Comparison of ENCODE assay signal across 28 mouse cellular contexts in genomic region chr6:49130328-49130727, GRCm38 (mm10). TPM values are rescaled to one million over a fixed set of nuclear protein-coding genes. Genes with fewer than 3 reads are reported as not detected.
DNase-seq lines count a peak whose midpoint lies in the region; ATAC-seq and TF ChIP-seq lines count a peak whose summit lies in the region.
"Had no signal": no experiment of that assay in that cellular context is flagged by ENCODE, and none has a peak within 500 bp of the region (broad histone marks: within the 10 kb centered on the region; RNA-seq: fewer than 3 reads in every experiment).

No protein-coding gene starts in this region.

- no peak for ATAC-seq in intestine, embryonic 14.5 days (replicated peaks; ENCODE audit: low FRiP score, low TSS enrichment, low read depth)
- no peak for ATAC-seq in intestine, embryonic 15.5 days
- no peak for ATAC-seq in stomach, postnatal 0 days (ENCODE audit: low FRiP score, low TSS enrichment)
- ATAC-seq in midbrain, embryonic 14.5 days (ENCODE audit: low FRiP score, low TSS enrichment), result no peak
- ATAC-seq: activated CD4-positive, CD25-positive, alpha-beta regulatory T cell, adult 4 months; forebrain, embryonic 14.5 days; forebrain, postnatal 0 days; hindbrain, postnatal 0 days; intestine, embryonic 16.5 days had no signal

- dilution Hi-C loops in CH12.LX (cut with MboI; ENCODE audit: extremely low pct_ligation_motif_present, extremely low pct_unique_long_range_greater_than_20kb, low sequenced_read_pairs), result no loop called here

- H3K36me3 ChIP-seq in intestine, embryonic 14.5 days (ENCODE audit: control insufficient read depth, insufficient read depth, low read length), result peaks cover 33% of the 10 kb centered on the region
- H3K36me3 ChIP-seq in intestine, embryonic 15.5 days, result no peaks in the 10 kb centered on the region; the same call in 1 of the 2 replicates
- H3K36me3 ChIP-seq in CH12.LX (replicated peaks in 1 of 2; ENCODE audit: control insufficient read depth in 1 of 2, insufficient read depth in 1 of 2, low read length in 1 of 2), result peaks cover 1 to 16% of the 10 kb centered on the region in 2 experiments
- no peaks in the 10 kb centered on the region; the same call in 1 of the 2 replicates for H3K36me3 ChIP-seq in stomach, postnatal 0 days (ENCODE audit: control insufficient read depth, insufficient read depth, low read length)
- no peaks in the 10 kb centered on the region for H3K36me3 ChIP-seq in midbrain, embryonic 14.5 days (ENCODE audit: control insufficient read depth, insufficient read depth, low read length)
- H3K36me3 ChIP-seq: heart, embryonic 15.5 days had no signal

- in situ Hi-C loops in CH12.LX (cut with MboI; ENCODE audit: low pct_ligation_motif_present, low pct_unique_long_range_greater_than_20kb, low sequenced_read_pairs), result loop anchor here (10.0 kb wide), 1 partner anchor 56 kb away; the partner anchor contains the start of gene Malsu1

- H3K4me1 ChIP-seq in intestine, embryonic 14.5 days (replicated peaks; ENCODE audit: control insufficient read depth, insufficient read depth, low read length), result peaks cover 5% of the 10 kb centered on the region; the same call in 1 of the 2 replicates
- peaks cover 6% of the 10 kb centered on the region; the same call in 1 of the 2 replicates for H3K4me1 ChIP-seq in intestine, embryonic 15.5 days (replicated peaks)
- peaks cover 10 to 70% of the 10 kb centered on the region in 2 experiments for H3K4me1 ChIP-seq in CH12.LX (ENCODE audit: control insufficient read depth in 1 of 2, insufficient read depth in 2 of 2)
- H3K4me1 ChIP-seq in stomach, postnatal 0 days (replicated peaks; ENCODE audit: control insufficient read depth, insufficient read depth), result no peaks in the 10 kb centered on the region
- H3K4me1 ChIP-seq in midbrain, embryonic 14.5 days (ENCODE audit: control insufficient read depth, insufficient read depth, low read length), result peaks cover 7% of the 10 kb centered on the region

- H3K79me2 ChIP-seq in CH12.LX (replicated peaks; ENCODE audit: control insufficient read depth, extremely low read depth, insufficient read depth, poor library complexity, severe bottlenecking), result no peaks in the 10 kb centered on the region

- H3K4me2 ChIP-seq in intestine, embryonic 14.5 days (ENCODE audit: low read length), result no peak overlapping the region
- no peak overlapping the region for H3K4me2 ChIP-seq in intestine, embryonic 15.5 days (replicated peaks)
- H3K4me2 ChIP-seq in CH12.LX (ENCODE audit: insufficient read depth, low read depth, poor library complexity, severe bottlenecking), result no peak overlapping the region
- H3K4me2 ChIP-seq in stomach, postnatal 0 days (replicated peaks; ENCODE audit: low read depth), result no peak overlapping the region
- no peak overlapping the region for H3K4me2 ChIP-seq in midbrain, embryonic 14.5 days (ENCODE audit: low read length)
- H3K4me2 ChIP-seq: heart, embryonic 12.5 days; heart, embryonic 15.5 days; hindbrain, embryonic 14.5 days had no signal

- no peak overlapping the region for H3K27ac ChIP-seq in intestine, embryonic 14.5 days (ENCODE audit: low read depth)
- no peak overlapping the region for H3K27ac ChIP-seq in intestine, embryonic 15.5 days
- no peak overlapping the region for H3K27ac ChIP-seq in CH12.LX (ENCODE audit: insufficient read depth, low read depth)
- H3K27ac ChIP-seq in stomach, postnatal 0 days (replicated peaks), result no peak overlapping the region
- no peak overlapping the region for H3K27ac ChIP-seq in midbrain, embryonic 14.5 days (replicated peaks; ENCODE audit: low read depth, low read length)
- H3K27ac ChIP-seq: forebrain, embryonic 10.5 days; gastrocnemius, adult 2 months; heart, embryonic 15.5 days; hindbrain, embryonic 14.5 days; hindbrain, postnatal 0 days had no signal

- no peaks in the 10 kb centered on the region for H3K27me3 ChIP-seq in intestine, embryonic 14.5 days (replicated peaks; ENCODE audit: control insufficient read depth, insufficient read depth, low read length)
- no peaks in the 10 kb centered on the region for H3K27me3 ChIP-seq in intestine, embryonic 15.5 days (replicated peaks)
- H3K27me3 ChIP-seq in CH12.LX (replicated peaks), result no peaks in the 10 kb centered on the region
- no peaks in the 10 kb centered on the region for H3K27me3 ChIP-seq in stomach, postnatal 0 days (ENCODE audit: control insufficient read depth, insufficient read depth, low read length)
- H3K27me3 ChIP-seq in midbrain, embryonic 14.5 days (ENCODE audit: control insufficient read depth, insufficient read depth, low read length), result no peaks in the 10 kb centered on the region
- H3K27me3 ChIP-seq: heart, embryonic 12.5 days; heart, embryonic 15.5 days had no signal

- no peak overlapping the region for H3K4me3 ChIP-seq in intestine, embryonic 14.5 days (ENCODE audit: low read depth, low read length)
- H3K4me3 ChIP-seq in intestine, embryonic 15.5 days (replicated peaks), result no peak overlapping the region
- no peak overlapping the region for H3K4me3 ChIP-seq in CH12.LX (replicated peaks in 1 of 3; ENCODE audit: low read depth in 2 of 3, low read length in 2 of 3, poor library complexity in 1 of 3)
- H3K4me3 ChIP-seq in stomach, postnatal 0 days (ENCODE audit: low read depth, low read length), result no peak overlapping the region
- no peak overlapping the region for H3K4me3 ChIP-seq in midbrain, embryonic 14.5 days (replicated peaks; ENCODE audit: low read depth, low read length)
- H3K4me3 ChIP-seq: forebrain, embryonic 10.5 days; gastrocnemius, adult 2 months; heart, embryonic 12.5 days; heart, embryonic 15.5 days had no signal

- no peak for TF ChIP-seq POLR2A in CH12.LX (IDR thresholded peaks at IDR 0.05; ENCODE audit: low read depth, low read length)

- no peak; the same call in 1 of the 2 replicates for TF ChIP-seq RAD21 in CH12.LX (IDR thresholded peaks at IDR 0.05; ENCODE audit: low read depth, low read length)

- no peaks in the 10 kb centered on the region for H3K9me3 ChIP-seq in intestine, embryonic 14.5 days (ENCODE audit: control insufficient read depth, low read length)
- H3K9me3 ChIP-seq in intestine, embryonic 15.5 days, result no peaks in the 10 kb centered on the region
- H3K9me3 ChIP-seq in CH12.LX (replicated peaks; ENCODE audit: low read length), result no peaks in the 10 kb centered on the region
- H3K9me3 ChIP-seq in stomach, postnatal 0 days (ENCODE audit: control insufficient read depth, low read length), result no peaks in the 10 kb centered on the region
- no peaks in the 10 kb centered on the region for H3K9me3 ChIP-seq in midbrain, embryonic 14.5 days (ENCODE audit: control insufficient read depth, low read length)
- H3K9me3 ChIP-seq: forebrain, embryonic 10.5 days; heart, embryonic 12.5 days; heart, embryonic 15.5 days had no signal

- no peak for TF ChIP-seq CTCF in CH12.LX (conservative IDR thresholded peaks at IDR 0.05 in 1 of 2, IDR thresholded peaks at IDR 0.05 in 1 of 2; ENCODE audit: low read depth in 2 of 2, low read length in 2 of 2)
- TF ChIP-seq CTCF in stomach, postnatal 0 days (IDR thresholded peaks at IDR 0.05; ENCODE audit: low read depth), result no peak

- H3K9ac ChIP-seq in intestine, embryonic 14.5 days (ENCODE audit: low read length), result no peak overlapping the region
- no peak overlapping the region for H3K9ac ChIP-seq in intestine, embryonic 15.5 days
- H3K9ac ChIP-seq in CH12.LX (ENCODE audit: insufficient read depth, low read depth), result no peak overlapping the region
- H3K9ac ChIP-seq in stomach, postnatal 0 days (ENCODE audit: low read length), result no peak overlapping the region
- no peak overlapping the region for H3K9ac ChIP-seq in midbrain, embryonic 14.5 days (replicated peaks; ENCODE audit: low read length)
- H3K9ac ChIP-seq: forebrain, postnatal 0 days; heart, embryonic 12.5 days; heart, embryonic 15.5 days; hindbrain, embryonic 14.5 days had no signal

- TF ChIP-seq EP300 in CH12.LX (IDR thresholded peaks at IDR 0.05; ENCODE audit: low read length), result peak; percentile 78
- no peak for TF ChIP-seq EP300 in stomach, postnatal 0 days (optimal IDR thresholded peaks at IDR 0.05)

- peak; percentile 25 for DNase-seq in adrenal gland, postnatal 14 days
- no peak for DNase-seq in adrenal gland, adult 8-10 months
- DNase-seq in intestine, embryonic 14.5 days (ENCODE audit: low spot score), result peak; percentile 9
- DNase-seq in CH12.LX (ENCODE audit: extremely low read depth), result peak; percentile 82
- peak; percentile 19 for DNase-seq in induced T-regulatory cell, adult 2 months (ENCODE audit: low read depth)
- DNase-seq in stomach, postnatal 0 days (ENCODE audit: low spot score), result no peak
- no peak for DNase-seq in midbrain, embryonic 14.5 days
- DNase-seq: B cell, adult 2 months; cerebellum, adult 11-12 months; cerebellum, adult 9-10 months; cerebellum, postnatal 14 days; forebrain, postnatal 0 days; gastrocnemius, adult 2 months; gastrocnemius, postnatal 14 days; heart, adult 18-20 months; heart, postnatal 10 days; heart, postnatal 4 days; kidney, adult 18-20 months; kidney, adult 9 months had no signal

TF ChIP-seq in CH12.LX, 34 proteins besides CTCF, POLR2A, EP300 and RAD21 (continues in another document):
- TF ChIP-seq ETS1 (conservative IDR thresholded peaks at IDR 0.05; ENCODE audit: low read depth, low read length) (peak; percentile 59; the same call in 1 of the 2 replicates), MAFK (IDR thresholded peaks at IDR 0.05; ENCODE audit: insufficient replicate concordance, low read length) (no peak), NRF1 (IDR thresholded peaks at IDR 0.05; ENCODE audit: low read depth, low read length) (no peak), USF1 (IDR thresholded peaks at IDR 0.05; ENCODE audit: low read depth, low read length) (no peak), RCOR1 (conservative IDR thresholded peaks at IDR 0.05; ENCODE audit: low read depth, low read length) (no peak; the same call in 1 of the 2 replicates), SMC3 (IDR thresholded peaks at IDR 0.05; ENCODE audit: low read depth, low read length) (no peak), ZC3H11A (IDR thresholded peaks at IDR 0.05; ENCODE audit: low read depth, low read length) (no peak), ZMIZ1 (IDR thresholded peaks at IDR 0.05; ENCODE audit: low read depth, low read length) (no peak), MXI1 (IDR thresholded peaks at IDR 0.05; ENCODE audit: low read depth, low read length) (no peak; the same call in 1 of the 2 replicates), HCFC1 (IDR thresholded peaks at IDR 0.05; ENCODE audit: low read depth, low read length) (no peak), MAZ (IDR thresholded peaks at IDR 0.05; ENCODE audit: low read depth, low read length) (no peak)

RNA-seq across cellular contexts. Expression of gene Malsu1, which starts 56.7 kb away (rescaled TPM):
- 42.7 and 45.8 TPM in 2 replicates for total RNA-seq in adrenal gland, postnatal 14 days (2021)
- 10 to 100 TPM; 34.6 to 53.2 (median 41.2) TPM for total RNA-seq in adrenal gland, adult 8-10 months (2022)
- polyA plus RNA-seq in intestine, embryonic 14.5 days (2014; fragmentation: Nextera tagmentation; extraction: Ambion mirVana), result 74.9 and 82.9 TPM in 2 replicates
- 66.9 and 78.7 TPM in 2 replicates for polyA plus RNA-seq in intestine, embryonic 15.5 days (2015; fragmentation: Nextera tagmentation; extraction: Ambion mirVana)
- 35.4 and 39.0 TPM in 2 replicates for total RNA-seq in CH12.LX (2012; rRNA removed)
- 57.1 and 59.6 TPM in 2 replicates for total RNA-seq in CH12.LX (2014; rRNA removed)
- 73.5 and 78.7 TPM in 2 replicates for polyA plus RNA-seq in CH12.LX (2012; ENCODE audit: insufficient read length, low read depth)
- polyA plus RNA-seq in stomach, postnatal 0 days (2015; fragmentation: Nextera tagmentation; extraction: Ambion mirVana), result 76.6 and 87.6 TPM in 2 replicates
- 62.7 and 78.8 TPM in 2 replicates for polyA plus RNA-seq in midbrain, embryonic 14.5 days (2014; fragmentation: Nextera tagmentation; extraction: Ambion mirVana)

Comparison
In these comparisons a context has a peak if more than half of its experiments do, and no peak if none do; other contexts are left out.
1. DNase-seq: peak in adrenal gland, postnatal 14 days (single experiment), intestine, embryonic 14.5 days (single experiment), CH12.LX (single experiment) and induced T-regulatory cell, adult 2 months (single experiment); none in adrenal gland, adult 8-10 months (single experiment), stomach, postnatal 0 days (single experiment) and midbrain, embryonic 14.5 days (single experiment).